Mouse (Mus musculus) c-Kit-positive CD71-positive TER-119-positive erythroid progenitor cells, embryonic 14.5 days (primary cell): ENCODE measurements around the gene Ext2.

Experiments used
- DNase-seq: peaks from one replicate; pipeline ENCODE4 v3.0.0-alpha.2; 2013; ENCODE audit warnings: low spot score

Gene Ext2

DNA sequence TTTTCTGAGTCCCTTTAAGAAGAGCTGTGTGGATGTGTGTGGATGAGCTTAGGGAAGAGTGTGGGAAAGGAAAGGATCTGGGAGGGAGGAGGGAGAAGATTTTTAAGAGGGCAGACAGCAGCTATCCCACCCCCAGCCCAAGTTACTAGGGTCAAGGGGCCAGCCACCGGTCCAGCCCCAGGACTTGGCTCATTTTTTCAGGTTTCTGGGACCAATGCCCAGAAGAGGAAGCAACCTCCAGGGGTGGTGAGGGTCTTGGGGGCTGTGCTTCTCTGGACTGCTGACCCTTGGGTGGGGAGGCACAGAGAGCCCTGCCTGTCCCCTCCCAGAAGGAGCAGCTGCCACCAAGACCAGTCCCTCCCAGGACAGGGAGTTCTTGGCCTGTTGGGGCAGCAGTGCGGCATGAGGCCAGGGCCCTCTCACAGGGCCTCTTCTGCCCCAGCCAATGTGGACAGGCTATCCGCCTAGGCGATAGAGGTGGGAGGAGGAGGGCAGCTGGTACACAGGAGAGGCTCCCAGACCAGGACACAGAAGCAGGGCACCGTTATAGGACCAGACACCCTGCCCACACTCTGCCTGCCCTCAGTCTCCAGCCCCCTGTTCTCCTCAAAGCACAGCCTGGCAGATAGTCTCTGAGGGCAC, 203.0 kb downstream of the Ext2 start:
- no peak for DNase-seq

DNA sequence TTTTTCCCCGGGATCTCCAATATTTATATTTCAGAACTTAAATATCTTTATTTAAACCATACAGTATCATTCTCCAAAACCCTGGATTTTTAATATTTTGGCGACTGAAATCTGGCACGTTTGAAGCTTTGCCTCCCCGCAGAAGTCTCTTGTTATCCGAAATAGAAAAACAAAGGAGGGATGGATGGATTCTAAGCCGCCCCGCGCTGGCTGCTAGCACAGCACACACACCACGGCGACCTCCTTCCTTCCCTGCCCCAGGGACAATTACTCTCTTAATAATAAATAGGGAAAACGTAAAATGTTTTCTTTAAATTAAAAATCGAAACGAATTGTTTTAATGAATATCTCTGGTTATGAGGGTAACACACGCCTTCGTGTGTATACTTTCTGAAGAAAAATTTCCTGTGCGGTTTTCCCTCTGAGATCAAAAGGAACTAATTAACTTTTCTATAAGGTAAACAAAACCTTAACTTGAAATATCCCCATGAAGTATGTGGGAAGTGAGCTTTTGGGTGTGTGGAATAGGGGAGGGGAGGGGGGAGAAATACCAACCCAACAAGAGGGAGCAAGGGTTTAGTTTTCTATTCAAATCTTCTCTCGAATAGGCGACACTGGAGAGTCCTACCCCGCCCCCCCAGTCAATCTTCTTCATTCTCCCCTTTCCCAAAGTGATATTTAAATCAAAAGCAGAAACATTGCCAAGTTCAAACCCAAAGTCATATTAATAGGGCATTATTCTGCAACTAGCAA, 203.7 kb downstream of the Ext2 start:
- DNase-seq: no peak

DNA sequence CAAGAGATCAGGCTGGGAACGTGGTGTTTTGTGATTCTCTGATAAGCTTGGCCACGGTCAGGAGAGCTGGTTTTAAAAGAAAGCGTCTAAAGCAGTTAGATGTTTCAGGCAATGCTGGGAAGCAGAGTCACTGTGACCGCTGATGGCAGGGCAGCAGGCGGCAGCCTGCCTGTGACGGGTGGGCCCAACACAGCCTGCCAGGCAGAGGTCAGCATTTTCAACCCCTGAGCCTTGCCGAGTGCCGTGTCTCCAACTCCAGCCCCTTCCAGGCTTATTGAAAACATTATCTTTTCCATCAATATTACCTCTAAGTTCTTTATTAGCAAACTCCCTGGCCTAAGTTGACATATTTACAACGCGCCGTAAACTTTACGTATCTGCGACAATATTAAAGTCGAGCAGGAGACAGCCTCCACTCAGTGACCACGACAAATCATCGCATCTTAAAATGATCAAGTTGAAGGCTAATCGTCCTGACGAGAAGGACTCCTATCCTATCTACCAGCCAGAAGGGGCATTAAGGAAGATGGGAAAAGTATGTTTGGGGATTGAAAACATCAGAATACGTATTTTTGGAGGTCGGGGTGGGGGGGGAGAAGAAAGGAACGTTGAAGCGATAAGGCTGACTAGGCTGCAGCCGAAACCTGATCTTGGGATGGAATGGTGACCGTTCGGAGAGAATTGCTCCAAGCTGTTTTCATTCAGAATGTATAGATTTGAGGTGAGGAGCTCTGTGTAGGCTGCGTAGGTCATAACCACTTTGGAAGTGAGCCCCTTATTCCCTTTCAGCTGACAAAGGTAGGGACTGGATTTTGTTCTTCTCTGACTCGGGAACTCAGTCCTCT, 206.3 kb downstream of the Ext2 start:
- no peak for DNase-seq

DNA sequence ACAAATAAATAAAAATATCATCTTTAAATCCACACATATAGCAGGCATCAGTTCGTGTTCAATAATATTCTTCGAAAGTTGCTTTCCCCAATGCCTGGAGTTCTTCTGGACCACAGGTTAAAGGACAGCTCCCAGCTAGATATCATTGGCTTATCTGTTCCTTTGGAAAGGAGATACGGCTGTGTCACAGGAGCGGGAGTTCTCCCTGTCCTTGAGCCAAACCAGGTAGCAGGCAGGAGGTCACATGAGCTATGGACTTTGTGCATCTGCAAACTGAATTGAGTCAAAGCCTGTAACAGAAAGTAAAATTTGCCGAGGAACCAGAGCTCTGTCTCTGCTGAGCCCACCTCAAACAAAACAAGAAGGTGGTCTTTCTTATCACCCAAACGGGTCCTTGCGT, 209.3 kb downstream of the Ext2 start:
- DNase-seq: no peak
